Mouse (Mus musculus): ENCODE measurements at regions not wholly inside any gene's neighbourhood (a gene's known extent, or its start where the extent isn't known, plus 50 kb on each side); places are given as distances from the start of the nearest gene placed in this dataset.
"Not testable (repeated sequence)": the region's sequence is repeated elsewhere in the genome, so short reads cannot be mapped to it uniquely, and the experiment has no call there.

GRCm38 (mm10) chr13:52223098-52223962, 307.7 kb downstream of the Diras2 start:
- peak; percentile 27 for DNase-seq

GRCm38 (mm10) chr13:52233971-52234370, 297.1 kb downstream of the Diras2 start:
- no peak for DNase-seq

GRCm38 (mm10) chr13:52236105-52236504, 295.0 kb downstream of the Diras2 start:
- no peak for DNase-seq

- DNase-seq: no peak
Measured at GRCm38 (mm10) chr13:52239563-52239962, 291.5 kb downstream of the Diras2 start.

GRCm38 (mm10) chr13:52241761-52242160, 289.3 kb downstream of the Diras2 start:
- no peak for DNase-seq

GRCm38 (mm10) chr13:52249492-52249891, 281.6 kb downstream of the Diras2 start:
- no peak for DNase-seq

- no peak for DNase-seq
Measured at GRCm38 (mm10) chr13:52250371-52250770, 280.7 kb downstream of the Diras2 start.

- DNase-seq: no peak
Measured at GRCm38 (mm10) chr13:52252303-52252702, 278.8 kb downstream of the Diras2 start.

- not testable (repeated sequence) for DNase-seq
Measured at GRCm38 (mm10) chr13:52252726-52253125, 278.4 kb downstream of the Diras2 start.

- peak; percentile 28 for DNase-seq
Measured at GRCm38 (mm10) chr13:52253138-52253537, 277.9 kb downstream of the Diras2 start.

GRCm38 (mm10) chr13:52254185-52254584, 276.9 kb downstream of the Diras2 start:
- DNase-seq: peak; percentile 48

GRCm38 (mm10) chr13:52255697-52256096, 275.4 kb downstream of the Diras2 start:
- no peak for DNase-seq

- DNase-seq: no peak
Measured at GRCm38 (mm10) chr13:52258373-52258772, 272.7 kb downstream of the Diras2 start.

- no peak for DNase-seq
Measured at GRCm38 (mm10) chr13:52262949-52263550, 268.0 kb downstream of the Diras2 start.

GRCm38 (mm10) chr13:52268279-52268678, 262.8 kb downstream of the Diras2 start:
- no peak for DNase-seq

- DNase-seq: no peak
Measured at GRCm38 (mm10) chr13:52273502-52274246, 257.4 kb downstream of the Diras2 start.

- no peak for DNase-seq
Measured at GRCm38 (mm10) chr13:52275196-52275595, 255.9 kb downstream of the Diras2 start.

- peak; percentile 61 for DNase-seq
Measured at GRCm38 (mm10) chr13:52275675-52276074, 255.4 kb downstream of the Diras2 start.

- no peak for DNase-seq
Measured at GRCm38 (mm10) chr13:52277195-52277594, 253.9 kb downstream of the Diras2 start.

GRCm38 (mm10) chr13:52278831-52279230, 252.2 kb downstream of the Diras2 start:
- no peak for DNase-seq

GRCm38 (mm10) chr13:52279281-52279969, 251.7 kb downstream of the Diras2 start:
- no peak for DNase-seq

GRCm38 (mm10) chr13:52279970-52280348, 251.1 kb downstream of the Diras2 start:
- DNase-seq: no peak

- no peak for DNase-seq
Measured at GRCm38 (mm10) chr13:52281271-52281670, 249.8 kb downstream of the Diras2 start.

Measured in cerebellum, adult 11 months (tissue).